Mouse (Mus musculus) midbrain, embryonic 14.5 days (tissue): ENCODE results near the gene Cenpb. TPM values are rescaled to one million over a fixed set of nuclear protein-coding genes. Genes with fewer than 3 reads are reported as not detected.

Source experiments
- ATAC-seq: fragments of 200-750 bp; cut with Nextera tagmentation; 2 replicates; pipeline ENCODE4 v1.8.0; 2017; ENCODE audit warnings: moderate number of reproducible peaks, moderate library complexity; ENCODE audit not compliant: low FRiP score, low TSS enrichment
- DNase-seq: peaks from one replicate; pipeline ENCODE4 v3.0.0-alpha.2; 2015
- H3K27ac ChIP-seq: fragments of 300-500 bp; sonication (generic); replicated peaks from 2 replicates; pipeline ENCODE4 v1.5.1; 2014; ENCODE audit warnings: mild to moderate bottlenecking, low read depth, low read length, moderate library complexity
- H3K27me3 ChIP-seq: fragments of 300-500 bp; sonication (generic); 2 replicates; pipeline ENCODE4 v1.6.1; 2014; ENCODE audit warnings: low read length, control low read depth, mixed read lengths; ENCODE audit not compliant: control insufficient read depth, insufficient read depth
- H3K36me3 ChIP-seq: fragments of 300-500 bp; sonication (generic); 2 replicates; pipeline ENCODE4 v1.6.1; 2014; ENCODE audit warnings: low read length, control low read depth; ENCODE audit not compliant: control insufficient read depth, insufficient read depth
- H3K4me1 ChIP-seq: fragments of 300-500 bp; sonication (generic); 2 replicates; pipeline ENCODE4 v1.6.1; 2014; ENCODE audit warnings: mild to moderate bottlenecking, antibody characterized with exemption, low read length, control low read depth; ENCODE audit not compliant: control insufficient read depth, insufficient read depth
- H3K4me2 ChIP-seq: fragments of 300-500 bp; sonication (generic); 2 replicates; pipeline ENCODE4 v1.6.1; 2014; ENCODE audit warnings: mild to moderate bottlenecking, low read length, moderate library complexity
- H3K4me3 ChIP-seq: fragments of 300-500 bp; sonication (generic); replicated peaks from 2 replicates; pipeline ENCODE4 v1.5.1; 2014; ENCODE audit warnings: low read depth, low read length
- H3K9ac ChIP-seq: fragments of 300-500 bp; sonication (generic); replicated peaks from 2 replicates; pipeline ENCODE4 v1.6.1; 2014; ENCODE audit warnings: mild to moderate bottlenecking, low read length, moderate library complexity
- H3K9me3 ChIP-seq: fragments of 300-500 bp; sonication (generic); 2 replicates; pipeline ENCODE4 v1.6.1; 2016; ENCODE audit warnings: low read length, control low read depth, mixed read lengths; ENCODE audit not compliant: control insufficient read depth
- WGBS: fragments of 180-500 bp; shearing (Covaris S2); extraction: QIAGEN DNeasy Blood & Tissue Kit; methylation state at CpG from one replicate; pipeline ENCODE4 v1.1.7; 2014; 5-methylcytosine and 5-hydroxymethylcytosine counted together
- polyA plus RNA-seq: library from polyadenylated mRNA; unstranded; fragments of >200 nt; fragmentation: Nextera tagmentation; extraction: Ambion mirVana; gene quantifications from 2 replicates; pipeline ENCODE4 v1.2.1, GENCODE M21; 2014

The Cenpb gene
- polyA plus RNA-seq, 1 experiment from 2014 or later: 11.1 TPM

- Histone ChIP-seq H3K4me1 (peaks cover 8% of the 10 kb centered on the region; the same call in 1 of the 2 replicates), H3K36me3 (peaks cover 59% of the 10 kb centered on the region), H3K9ac (no peak overlapping the region), H3K27ac (no peak overlapping the region), H3K4me2 (no peak overlapping the region), H3K4me3 (no peak overlapping the region), H3K9me3 (no peaks in the 10 kb centered on the region), H3K27me3 (no peaks in the 10 kb centered on the region)
- no peak for ATAC-seq
- no peak for DNase-seq
- WGBS: 94% methylated on average over 7 of the region's 7 CpGs
Measured at GRCm38 (mm10) chr2:131152166-131152730, 27.6 kb downstream of the Cenpb start.

GRCm38 (mm10) chr2:131149254-131149578 is 30.7 kb downstream of the Cenpb start:
- Histone ChIP-seq H3K4me3 (no peak overlapping the region), H3K36me3 (peaks cover 81% of the 10 kb centered on the region), H3K4me1 (no peaks in the 10 kb centered on the region), H3K4me2 (no peak overlapping the region), H3K27me3 (no peaks in the 10 kb centered on the region), H3K27ac (no peak overlapping the region), H3K9ac (no peak overlapping the region), H3K9me3 (no peaks in the 10 kb centered on the region)
- 96% methylated on average over 3 of the region's 3 CpGs for WGBS
- ATAC-seq (no peak), DNase-seq (no peak)

GRCm38 (mm10) chr2:131148353-131149253 is 31.3 kb downstream of the Cenpb start:
- peaks cover 85% of the 10 kb centered on the region for H3K36me3 ChIP-seq
- 89% methylated on average over 8 of the region's 8 CpGs for WGBS

GRCm38 (mm10) chr2:131147043-131147365 is 32.9 kb downstream of the Cenpb start:
- Histone ChIP-seq H3K4me3 (no peak overlapping the region), H3K9ac (no peak overlapping the region), H3K4me1 (0 out of 2 replicates have a peak, but pooled peaks cover 3% of the 10 kb centered on the region), H3K27ac (no peak overlapping the region), H3K4me2 (no peak overlapping the region), H3K27me3 (no peaks in the 10 kb centered on the region), H3K36me3 (peaks cover 78% of the 10 kb centered on the region), H3K9me3 (no peaks in the 10 kb centered on the region)
- WGBS: 98% methylated on average over 8 of the region's 8 CpGs
- ATAC-seq (no peak), DNase-seq (no peak)

More at GRCm38 (mm10) chr2:131148353-131149253, 31.3 kb downstream of the Cenpb start:
- H3K9me3 ChIP-seq: no peaks in the 10 kb centered on the region
- no peak for ATAC-seq
- no peak overlapping the region for H3K27ac ChIP-seq
- H3K4me1 ChIP-seq: no peaks in the 10 kb centered on the region
- H3K4me2 ChIP-seq: no peak overlapping the region
- H3K9ac ChIP-seq: no peak overlapping the region
- DNase-seq: no peak
- H3K27me3 ChIP-seq: no peaks in the 10 kb centered on the region
- no peak overlapping the region for H3K4me3 ChIP-seq

GRCm38 (mm10) chr2:131146193-131147042 is 33.4 kb downstream of the Cenpb start:
- Histone ChIP-seq H3K4me1 (0 out of 2 replicates have a peak, but pooled peaks cover 3% of the 10 kb centered on the region), H3K36me3 (peaks cover 72% of the 10 kb centered on the region), H3K27ac (no peak overlapping the region), H3K27me3 (no peaks in the 10 kb centered on the region), H3K4me3 (no peak overlapping the region), H3K9me3 (no peaks in the 10 kb centered on the region), H3K9ac (no peak overlapping the region), H3K4me2 (no peak overlapping the region)
- DNase-seq (no peak), ATAC-seq (no peak)
- 94% methylated on average over 21 of the region's 21 CpGs for WGBS

GRCm38 (mm10) chr2:131145536-131145935 is 34.3 kb downstream of the Cenpb start:
- Histone ChIP-seq H3K4me3 (no peak overlapping the region), H3K9ac (no peak overlapping the region), H3K27ac (no peak overlapping the region), H3K4me2 (no peak overlapping the region), H3K4me1 (0 out of 2 replicates have a peak, but pooled peaks cover 3% of the 10 kb centered on the region), H3K36me3 (peaks cover 64% of the 10 kb centered on the region), H3K27me3 (no peaks in the 10 kb centered on the region), H3K9me3 (no peaks in the 10 kb centered on the region)
- DNase-seq (no peak), ATAC-seq (no peak)
- WGBS: 94% methylated on average over 2 of the region's 2 CpGs

GRCm38 (mm10) chr2:131145121-131145520 is 34.7 kb downstream of the Cenpb start:
- Histone ChIP-seq H3K4me2 (no peak overlapping the region), H3K4me1 (0 out of 2 replicates have a peak, but pooled peaks cover 3% of the 10 kb centered on the region), H3K4me3 (no peak overlapping the region), H3K36me3 (peaks cover 61% of the 10 kb centered on the region), H3K27me3 (no peaks in the 10 kb centered on the region), H3K9ac (no peak overlapping the region), H3K27ac (no peak overlapping the region), H3K9me3 (no peaks in the 10 kb centered on the region)
- DNase-seq (no peak), ATAC-seq (no peak)
- WGBS: 73% methylated on average over 13 of the region's 13 CpGs

- H3K4me1 ChIP-seq: 0 out of 2 replicates have a peak, but pooled peaks cover 3% of the 10 kb centered on the region
- no peak overlapping the region for H3K27ac ChIP-seq
- WGBS: 65% methylated on average over 22 of the region's 22 CpGs
- H3K9me3 ChIP-seq: no peaks in the 10 kb centered on the region
- ATAC-seq: no peak
- DNase-seq: no peak
- H3K36me3 ChIP-seq: peaks cover 47% of the 10 kb centered on the region
- H3K4me2 ChIP-seq: no peak overlapping the region
- H3K9ac ChIP-seq: no peak overlapping the region
- no peaks in the 10 kb centered on the region for H3K27me3 ChIP-seq
- H3K4me3 ChIP-seq: no peak overlapping the region
Measured at GRCm38 (mm10) chr2:131143007-131143780, 36.7 kb downstream of the Cenpb start.
